Mouse (Mus musculus): ENCODE results near the gene Adat3. TPM values are rescaled to one million over a fixed set of nuclear protein-coding genes. Genes with fewer than 3 reads are reported as not detected.

Adat3 gene
- polyA plus RNA-seq, 1 experiment from 2014 or later, result 2.1 TPM

GRCm38 (mm10) chr10:80589127-80589878 is 13.4 kb upstream of the Adat3 start:
- DNase-seq (no peak), ATAC-seq (no peak)
- TF ChIP-seq CTCF (IDR thresholded peaks at IDR 0.05; ENCODE audit: low read depth), result no peak
- TF ChIP-seq EP300 (IDR thresholded peaks at IDR 0.05; ENCODE audit: low read depth), result no peak
- Histone ChIP-seq H3K27me3 (ENCODE audit: insufficient read depth, low read length) (no peaks in the 10 kb centered on the region), H3K4me3 (ENCODE audit: low read depth, low read length) (peak overlapping the region; percentile 93), H3K9me3 (ENCODE audit: low read length) (no peaks in the 10 kb centered on the region), H3K4me2 (ENCODE audit: low read depth, low read length) (peak overlapping the region; percentile 96), H3K36me3 (replicated peaks; ENCODE audit: insufficient read depth, low read length) (peaks cover under 1% of the 10 kb centered on the region), H3K4me1 (ENCODE audit: insufficient read depth) (peaks cover 40% of the 10 kb centered on the region), H3K9ac (replicated peaks) (peak overlapping the region; percentile 97), H3K27ac (ENCODE audit: low read depth) (peak overlapping the region; percentile 84)
- 5% methylated on average over 12 of the region's 12 CpGs for WGBS (ENCODE audit: insufficient replicate concordance)

- H3K4me2 ChIP-seq (ENCODE audit: low read depth, low read length), result peak within 1 kb of the TSS; percentile 96
- under 1% methylated on average over 57 of the region's 73 CpGs for WGBS (ENCODE audit: insufficient replicate concordance)
- H3K27ac ChIP-seq (ENCODE audit: low read depth), result peak within 1 kb of the TSS; percentile 84
- no peaks in the 10 kb centered on the region for H3K27me3 ChIP-seq (ENCODE audit: insufficient read depth, low read length)
- no peaks in the 10 kb centered on the region for H3K9me3 ChIP-seq (ENCODE audit: low read length)
- ATAC-seq, result peak; percentile 97
- peak within 1 kb of the TSS; percentile 97 for H3K9ac ChIP-seq (replicated peaks)
- peak within 1 kb of the TSS; percentile 93 for H3K4me3 ChIP-seq (ENCODE audit: low read depth, low read length)
- H3K36me3 ChIP-seq (replicated peaks; ENCODE audit: insufficient read depth, low read length), result no peaks in the 10 kb centered on the region; the same call in none of the 2 replicates
- DNase-seq, result peak; percentile 99
- TF ChIP-seq EP300 (IDR thresholded peaks at IDR 0.05; ENCODE audit: low read depth) (0 out of 2 replicates have a peak, but pooled peaks have one; percentile 48), CTCF (IDR thresholded peaks at IDR 0.05; ENCODE audit: low read depth) (no peak)
- H3K4me1 ChIP-seq (ENCODE audit: insufficient read depth), result peaks cover 33% of the 10 kb centered on the region
Observed at GRCm38 (mm10) chr10:80589879-80590854, 12.5 kb upstream of the Adat3 start, which contains the start of gene Abhd17a. Abhd17a (minus strand) TSS chr10:80590341.

- TF ChIP-seq CTCF (IDR thresholded peaks at IDR 0.05; ENCODE audit: low read depth) (no peak), EP300 (IDR thresholded peaks at IDR 0.05; ENCODE audit: low read depth) (no peak)
- no peak for DNase-seq
- Histone ChIP-seq H3K9ac (replicated peaks) (no peak overlapping the region), H3K4me2 (ENCODE audit: low read depth, low read length) (no peak overlapping the region), H3K4me1 (ENCODE audit: insufficient read depth) (peaks cover 7% of the 10 kb centered on the region; the same call in 1 of the 2 replicates), H3K27ac (ENCODE audit: low read depth) (no peak overlapping the region), H3K4me3 (ENCODE audit: low read depth, low read length) (no peak overlapping the region), H3K9me3 (ENCODE audit: low read length) (no peaks in the 10 kb centered on the region), H3K27me3 (ENCODE audit: insufficient read depth, low read length) (no peaks in the 10 kb centered on the region), H3K36me3 (replicated peaks; ENCODE audit: insufficient read depth, low read length) (no peaks in the 10 kb centered on the region)
- ATAC-seq, result no peak
- WGBS (ENCODE audit: insufficient replicate concordance), result 56% methylated on average over 4 of the region's 4 CpGs
Observed at GRCm38 (mm10) chr10:80596318-80596717, 6.4 kb upstream of the Adat3 start.

- peak overlapping the region; percentile 92 for H3K27ac ChIP-seq (ENCODE audit: low read depth)
- no peak for DNase-seq
- WGBS (ENCODE audit: insufficient replicate concordance), result 16% methylated on average over 7 of the region's 7 CpGs
- H3K4me1 ChIP-seq (ENCODE audit: insufficient read depth), result peaks cover 38% of the 10 kb centered on the region
- TF ChIP-seq EP300 (IDR thresholded peaks at IDR 0.05; ENCODE audit: low read depth) (no peak), CTCF (IDR thresholded peaks at IDR 0.05; ENCODE audit: low read depth) (no peak)
- ATAC-seq, result no peak; the same call in 1 of the 2 replicates
- no peaks in the 10 kb centered on the region for H3K9me3 ChIP-seq (ENCODE audit: low read length)
- peaks cover 22% of the 10 kb centered on the region for H3K36me3 ChIP-seq (replicated peaks; ENCODE audit: insufficient read depth, low read length)
- H3K9ac ChIP-seq (replicated peaks), result peak overlapping the region; percentile 65
- H3K27me3 ChIP-seq (ENCODE audit: insufficient read depth, low read length), result no peaks in the 10 kb centered on the region
- peak overlapping the region; percentile 84 for H3K4me2 ChIP-seq (ENCODE audit: low read depth, low read length)
- H3K4me3 ChIP-seq (ENCODE audit: low read depth, low read length), result peak overlapping the region; percentile 87
Observed at GRCm38 (mm10) chr10:80603364-80603763, 684 bp downstream of the Adat3 start.

- Histone ChIP-seq H3K9ac (replicated peaks) (peak overlapping the region; percentile 65), H3K4me1 (ENCODE audit: insufficient read depth) (peaks cover 35% of the 10 kb centered on the region), H3K27me3 (ENCODE audit: insufficient read depth, low read length) (no peaks in the 10 kb centered on the region), H3K36me3 (replicated peaks; ENCODE audit: insufficient read depth, low read length) (peaks cover 29% of the 10 kb centered on the region), H3K27ac (ENCODE audit: low read depth) (peak overlapping the region; percentile 92), H3K9me3 (ENCODE audit: low read length) (no peaks in the 10 kb centered on the region), H3K4me3 (ENCODE audit: low read depth, low read length) (peak overlapping the region; percentile 87), H3K4me2 (ENCODE audit: low read depth, low read length) (peak overlapping the region; percentile 84)
- WGBS (ENCODE audit: insufficient replicate concordance), result 56% methylated on average over 7 of the region's 7 CpGs
- ATAC-seq (peak; percentile 40), DNase-seq (peak; percentile 80)
- TF ChIP-seq EP300 (IDR thresholded peaks at IDR 0.05; ENCODE audit: low read depth) (no peak), CTCF (IDR thresholded peaks at IDR 0.05; ENCODE audit: low read depth) (0 out of 2 replicates have a peak, but pooled peaks have one; percentile 11)
Observed at GRCm38 (mm10) chr10:80604001-80604509, 1.4 kb downstream of the Adat3 start.

Measured in liver, postnatal 0 days (tissue).